Mouse (Mus musculus): ENCODE data around the gene Mtrf1. TPM values are rescaled to one million over a fixed set of nuclear protein-coding genes. Genes with fewer than 3 reads are reported as not detected.
"Not testable (repeated sequence)": the region's sequence is repeated elsewhere in the genome, so short reads cannot be mapped to it uniquely, and the experiment has no call there.

Gene Mtrf1
- polyA plus RNA-seq, 1 experiment from 2014 or later: 11.2 TPM

DNA sequence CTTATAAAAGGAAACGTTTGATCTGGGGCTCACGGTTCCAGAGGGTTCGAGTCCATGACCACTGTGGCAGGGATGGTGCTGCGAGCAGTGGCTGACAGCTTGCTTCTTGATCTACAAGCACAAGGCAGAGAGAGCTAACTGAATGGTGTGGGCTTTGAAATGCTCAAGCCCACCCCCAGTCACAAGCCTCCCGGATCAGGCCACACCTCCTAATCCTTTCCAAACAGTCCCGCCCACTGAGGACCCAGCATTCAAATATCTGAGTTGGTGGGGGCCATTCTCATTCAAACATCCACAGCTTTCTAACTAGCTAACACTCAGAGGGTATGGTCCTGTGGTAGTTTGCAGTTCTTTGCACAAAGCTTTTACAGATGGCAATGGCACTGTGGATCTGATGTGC is 15.5 kb downstream of the Mtrf1 start:
- Histone ChIP-seq H3K27ac (no peak overlapping the region), H3K4me1 (replicated peaks) (no peaks in the 10 kb centered on the region), H3K36me3 (peaks cover 44% of the 10 kb centered on the region), H3K9me3 (no peaks in the 10 kb centered on the region), H3K27me3 (no peaks in the 10 kb centered on the region), H3K4me2 (no peak overlapping the region), H3K4me3 (no peak overlapping the region), H3K9ac (no peak overlapping the region)
- no peak for ATAC-seq (ENCODE audit: low FRiP score)
- 83% methylated on average over 6 of the region's 6 CpGs for WGBS

DNA sequence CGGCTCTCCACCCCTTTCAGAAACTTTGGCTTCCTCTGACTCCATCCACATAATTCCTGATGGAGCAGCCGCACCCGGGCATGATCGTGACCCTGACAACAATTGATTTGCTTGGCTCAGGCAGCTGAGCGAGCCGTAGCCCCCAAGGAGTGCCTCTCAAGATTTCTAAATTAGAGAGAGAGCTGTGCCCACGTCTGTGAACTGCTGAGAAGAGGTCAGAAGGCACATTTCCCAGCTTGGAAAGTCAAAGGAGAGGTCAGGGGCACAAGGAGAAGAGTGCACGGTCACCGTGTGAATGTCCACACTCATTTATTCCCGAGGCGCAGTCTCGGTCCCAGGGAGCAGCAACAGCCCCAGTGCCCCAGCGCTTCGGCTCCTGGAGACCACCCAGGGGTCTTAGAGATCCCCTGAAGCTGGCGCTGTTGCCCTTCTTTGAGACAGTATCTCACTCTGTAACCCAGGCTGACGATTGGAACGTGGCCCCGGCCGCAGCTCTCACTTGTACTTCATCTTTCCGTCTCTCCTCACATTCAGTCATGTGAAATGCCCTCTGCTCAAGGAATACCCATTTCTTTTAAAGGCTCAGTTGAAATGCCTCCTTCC is 22.6 kb downstream of the Mtrf1 start:
- H3K27ac ChIP-seq: no peak overlapping the region; the same call in 1 of the 2 replicates
- peaks cover 8% of the 10 kb centered on the region for H3K4me1 ChIP-seq (replicated peaks)
- H3K4me3 ChIP-seq: no peak overlapping the region
- H3K4me2 ChIP-seq: peak overlapping the region; percentile 25
- H3K27me3 ChIP-seq: no peaks in the 10 kb centered on the region
- ATAC-seq (ENCODE audit: low FRiP score): peak; percentile 71
- 18% methylated on average over 20 of the region's 20 CpGs for WGBS
- peaks cover 19% of the 10 kb centered on the region for H3K36me3 ChIP-seq
- no peaks in the 10 kb centered on the region for H3K9me3 ChIP-seq
- H3K9ac ChIP-seq: peak overlapping the region; percentile 56

DNA sequence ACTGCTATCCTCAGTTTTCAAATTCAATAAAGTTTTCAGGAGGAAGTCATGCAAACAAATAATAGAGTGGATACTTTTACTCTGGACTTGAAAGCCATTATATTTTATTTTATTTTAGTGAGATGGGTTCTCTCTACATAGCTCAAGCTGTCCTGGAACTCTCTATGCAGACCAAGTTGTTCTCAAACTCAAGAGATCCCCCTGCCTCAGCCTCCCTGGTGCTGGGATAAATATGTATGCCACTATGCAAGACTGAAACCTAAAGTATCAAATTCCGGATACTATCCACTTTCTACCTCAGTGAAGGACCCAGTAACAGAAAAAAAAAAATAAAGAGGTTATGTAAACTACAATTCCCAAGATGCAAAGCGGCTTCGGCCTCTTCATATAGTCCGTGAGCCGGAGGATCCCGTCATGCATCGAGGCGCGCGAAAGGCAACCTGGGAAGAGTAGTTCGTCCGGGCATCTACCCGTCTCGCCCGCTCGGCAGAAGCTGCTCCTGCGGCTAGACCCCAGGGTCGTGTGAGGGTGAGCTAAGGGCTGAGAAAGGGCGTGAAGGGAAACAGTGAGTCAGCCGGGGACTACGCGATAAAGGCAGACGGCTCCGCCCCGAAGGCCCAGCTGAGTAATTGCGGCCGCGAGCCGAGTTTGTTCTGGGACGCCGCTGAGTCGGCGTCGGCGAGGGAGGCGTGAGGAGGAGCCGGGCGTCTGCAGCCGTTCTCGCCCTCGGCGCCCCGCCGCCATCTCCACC is 28.6 kb downstream of the Mtrf1 start, which contains the start of gene Kbtbd7:
Kbtbd7 (plus strand) TSS at position 533 of the 751 bp plus-strand sequence.
- ATAC-seq (ENCODE audit: low FRiP score): peak; percentile 98
- Histone ChIP-seq H3K4me1 (replicated peaks) (peaks cover 9% of the 10 kb centered on the region), H3K27me3 (no peaks in the 10 kb centered on the region), H3K4me3 (peak within 1 kb of the TSS; percentile 53), H3K4me2 (peak within 1 kb of the TSS; percentile 53), H3K36me3 (peaks cover 14% of the 10 kb centered on the region), H3K9me3 (peaks cover 13% of the 10 kb centered on the region; the same call in 1 of the 2 replicates), H3K27ac (peak within 1 kb of the TSS; percentile 90), H3K9ac (peak within 1 kb of the TSS; percentile 74)
- under 1% methylated on average over 43 of the region's 44 CpGs for WGBS

DNA sequence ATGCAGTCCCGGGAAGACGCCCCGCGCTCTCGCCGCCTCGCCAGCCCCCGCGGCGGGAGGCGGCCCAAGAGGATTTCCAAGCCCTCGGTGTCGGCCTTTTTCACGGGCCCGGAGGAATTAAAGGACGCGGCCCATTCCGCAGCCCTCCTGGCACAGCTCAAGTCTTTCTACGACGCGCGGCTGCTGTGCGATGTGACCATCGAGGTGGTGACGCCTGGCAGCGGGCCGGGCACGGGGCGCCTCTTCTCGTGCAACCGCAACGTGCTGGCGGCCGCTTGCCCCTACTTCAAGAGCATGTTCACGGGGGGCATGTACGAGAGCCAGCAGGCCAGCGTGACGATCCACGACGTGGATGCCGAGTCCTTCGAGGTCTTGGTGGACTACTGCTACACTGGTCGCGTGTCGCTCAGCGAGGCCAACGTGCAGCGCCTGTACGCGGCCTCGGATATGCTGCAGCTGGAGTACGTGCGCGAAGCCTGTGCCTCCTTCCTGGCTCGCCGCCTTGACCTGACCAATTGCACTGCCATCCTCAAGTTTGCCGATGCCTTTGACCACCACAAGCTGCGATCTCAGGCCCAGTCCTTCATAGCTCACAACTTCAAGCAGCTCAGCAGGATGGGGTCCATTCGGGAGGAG is 29.3 kb downstream of the Mtrf1 start:
- ATAC-seq (ENCODE audit: low FRiP score): peak; percentile 80
- Histone ChIP-seq H3K9ac (peak overlapping the region; percentile 74), H3K36me3 (peaks cover 18% of the 10 kb centered on the region), H3K27ac (peak overlapping the region; percentile 90), H3K9me3 (peaks cover 13% of the 10 kb centered on the region; the same call in 1 of the 2 replicates), H3K4me2 (peak overlapping the region; percentile 53), H3K4me3 (peak overlapping the region; percentile 53)
- H3K4me1 ChIP-seq (replicated peaks); H3K27me3 ChIP-seq: not testable (repeated sequence)
- WGBS: 40% methylated on average over 12 of the region's 59 CpGs

DNA sequence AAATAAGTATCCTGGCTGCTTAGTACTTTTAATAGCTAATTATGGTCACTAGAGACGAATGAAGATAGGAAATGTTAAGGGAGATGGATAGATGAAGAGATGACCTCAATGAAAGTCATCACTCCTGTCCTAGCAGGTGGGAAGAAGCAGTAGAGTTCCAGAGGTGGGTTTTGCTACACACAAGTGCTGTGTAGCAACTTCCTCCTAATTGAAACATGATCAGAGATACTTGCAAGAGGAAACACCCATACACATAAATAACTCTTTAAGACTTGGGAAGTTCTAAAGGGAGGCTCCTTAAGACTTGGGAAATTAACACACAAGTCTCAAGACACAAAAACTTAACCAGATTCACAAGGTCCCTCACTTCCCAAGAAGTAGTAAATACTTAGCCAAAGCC is 36.5 kb downstream of the Mtrf1 start:
- ATAC-seq (ENCODE audit: low FRiP score): no peak
- no peaks in the 10 kb centered on the region for H3K9me3 ChIP-seq
- no peak overlapping the region for H3K9ac ChIP-seq
- WGBS: 81% methylated on average over 1 of the region's 1 CpGs
- H3K27ac ChIP-seq: no peak overlapping the region
- H3K4me2 ChIP-seq: no peak overlapping the region
- peaks cover 4% of the 10 kb centered on the region for H3K36me3 ChIP-seq
- no peaks in the 10 kb centered on the region for H3K4me1 ChIP-seq (replicated peaks)
- H3K4me3 ChIP-seq: no peak overlapping the region
- H3K27me3 ChIP-seq: no peaks in the 10 kb centered on the region

DNA sequence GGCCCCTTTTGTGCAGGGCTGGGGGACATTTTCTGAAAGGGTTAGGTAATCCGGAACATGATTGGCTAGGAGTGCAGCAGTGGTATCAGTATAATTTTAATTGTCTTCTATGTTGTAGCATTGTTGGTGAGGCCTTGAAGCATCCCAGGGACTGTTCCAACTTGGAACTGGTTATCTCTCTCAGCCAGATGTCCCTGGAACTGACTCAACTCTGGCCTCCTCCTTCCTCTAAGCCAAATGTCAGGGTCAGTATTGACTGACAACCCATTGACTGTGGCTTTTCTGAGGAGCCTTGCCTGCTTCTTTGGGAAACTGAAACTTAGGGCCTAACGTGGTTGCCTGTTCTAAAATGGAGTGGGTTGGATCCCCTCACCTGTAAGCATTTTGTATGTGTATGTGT is 43.1 kb downstream of the Mtrf1 start:
- Histone ChIP-seq H3K9me3 (no peaks in the 10 kb centered on the region), H3K4me1 (replicated peaks) (peaks cover 17% of the 10 kb centered on the region), H3K36me3 (no peaks in the 10 kb centered on the region), H3K4me3 (no peak overlapping the region), H3K4me2 (no peak overlapping the region), H3K9ac (no peak overlapping the region), H3K27ac (no peak overlapping the region), H3K27me3 (no peaks in the 10 kb centered on the region)
- 92% methylated on average over 2 of the region's 2 CpGs for WGBS
- no peak for ATAC-seq (ENCODE audit: low FRiP score)

DNA sequence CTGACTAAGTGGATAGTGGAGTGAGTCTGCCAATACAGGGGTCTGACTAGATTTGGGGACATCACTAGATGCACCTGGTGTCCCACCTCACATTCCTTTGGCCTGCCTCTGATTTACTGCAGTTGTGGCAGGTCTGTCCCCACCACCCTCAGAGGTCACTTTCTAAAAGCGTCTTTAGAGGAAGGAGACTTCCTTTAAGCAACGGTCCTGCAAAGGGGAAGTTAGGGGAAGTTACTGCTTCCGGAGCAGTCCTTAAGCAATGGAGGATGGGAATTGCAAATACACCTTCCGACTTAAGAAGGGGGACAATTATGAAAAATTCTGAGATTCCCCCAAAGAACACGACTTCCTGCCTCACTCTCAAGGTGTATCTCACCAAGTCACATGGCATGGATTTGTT is 43.9 kb downstream of the Mtrf1 start:
- Histone ChIP-seq H3K4me2 (no peak overlapping the region), H3K4me1 (replicated peaks) (peaks cover 20% of the 10 kb centered on the region), H3K27ac (no peak overlapping the region), H3K9me3 (no peaks in the 10 kb centered on the region), H3K36me3 (no peaks in the 10 kb centered on the region), H3K4me3 (no peak overlapping the region), H3K27me3 (no peaks in the 10 kb centered on the region), H3K9ac (no peak overlapping the region)
- no peak for ATAC-seq (ENCODE audit: low FRiP score)
- WGBS: 87% methylated on average over 5 of the region's 5 CpGs

DNA sequence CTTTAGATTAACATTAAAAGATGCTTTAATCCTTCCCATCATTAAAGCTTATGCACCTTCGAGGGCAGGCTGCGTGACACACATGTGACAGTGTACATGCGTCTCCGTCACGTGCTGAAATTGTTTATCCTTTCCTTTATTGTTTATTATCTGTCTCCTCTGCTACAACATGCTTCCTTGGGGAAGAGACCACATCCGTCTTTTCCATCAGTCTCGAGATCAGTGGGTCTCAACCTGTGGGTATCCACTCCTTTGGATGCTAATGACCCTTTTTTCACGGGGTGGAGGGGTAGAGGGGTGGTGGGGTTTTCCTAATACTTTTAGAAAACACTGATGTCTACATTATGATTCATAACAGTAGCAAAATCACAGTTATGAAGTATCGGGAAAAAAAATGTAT is 47.0 kb downstream of the Mtrf1 start:
- ATAC-seq (ENCODE audit: low FRiP score): peak; percentile 40
- Histone ChIP-seq H3K27ac (peak overlapping the region; percentile 87), H3K4me2 (peak overlapping the region; percentile 47), H3K4me3 (peak overlapping the region; percentile 27; the same call in 1 of the 2 replicates), H3K4me1 (replicated peaks) (peaks cover 20% of the 10 kb centered on the region), H3K9me3 (no peaks in the 10 kb centered on the region), H3K27me3 (no peaks in the 10 kb centered on the region), H3K9ac (no peak overlapping the region), H3K36me3 (no peaks in the 10 kb centered on the region)
- WGBS: 68% methylated on average over 9 of the region's 9 CpGs

DNA sequence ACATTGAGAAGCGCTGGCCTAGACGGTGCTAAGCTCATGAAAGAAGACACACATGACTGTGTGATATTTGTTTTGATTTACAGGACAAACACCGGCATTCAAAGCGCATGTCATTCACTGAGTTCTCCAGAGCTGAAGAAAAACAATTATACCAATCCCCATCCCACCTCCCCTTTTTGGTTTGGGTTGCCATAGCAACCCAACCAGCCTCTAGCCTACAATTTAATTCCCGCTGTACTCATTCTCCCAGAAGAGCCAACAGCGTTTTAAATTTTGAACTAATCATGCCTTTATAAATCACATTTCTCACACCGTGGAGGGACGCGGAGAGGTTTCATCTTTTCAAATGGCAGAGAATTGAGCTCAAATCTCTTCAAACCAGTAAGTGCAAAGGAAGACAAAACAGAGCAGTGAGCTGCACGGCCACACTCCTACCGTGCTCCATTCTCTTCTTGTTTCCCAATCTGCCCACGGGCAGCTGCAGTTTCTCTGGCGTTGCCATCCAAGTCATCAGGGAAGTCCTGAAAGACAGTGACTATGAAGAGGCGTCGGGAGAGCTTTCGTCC is 47.6 kb downstream of the Mtrf1 start:
- H3K27me3 ChIP-seq: no peaks in the 10 kb centered on the region
- no peaks in the 10 kb centered on the region for H3K36me3 ChIP-seq
- H3K9ac ChIP-seq: peak overlapping the region; percentile 4
- H3K4me1 ChIP-seq (replicated peaks): peaks cover 20% of the 10 kb centered on the region
- peak overlapping the region; percentile 47 for H3K4me2 ChIP-seq
- peak; percentile 81 for ATAC-seq (ENCODE audit: low FRiP score)
- peak overlapping the region; percentile 27 for H3K4me3 ChIP-seq
- peak overlapping the region; percentile 87 for H3K27ac ChIP-seq
- WGBS: 16% methylated on average over 16 of the region's 16 CpGs
- H3K9me3 ChIP-seq: no peaks in the 10 kb centered on the region

DNA sequence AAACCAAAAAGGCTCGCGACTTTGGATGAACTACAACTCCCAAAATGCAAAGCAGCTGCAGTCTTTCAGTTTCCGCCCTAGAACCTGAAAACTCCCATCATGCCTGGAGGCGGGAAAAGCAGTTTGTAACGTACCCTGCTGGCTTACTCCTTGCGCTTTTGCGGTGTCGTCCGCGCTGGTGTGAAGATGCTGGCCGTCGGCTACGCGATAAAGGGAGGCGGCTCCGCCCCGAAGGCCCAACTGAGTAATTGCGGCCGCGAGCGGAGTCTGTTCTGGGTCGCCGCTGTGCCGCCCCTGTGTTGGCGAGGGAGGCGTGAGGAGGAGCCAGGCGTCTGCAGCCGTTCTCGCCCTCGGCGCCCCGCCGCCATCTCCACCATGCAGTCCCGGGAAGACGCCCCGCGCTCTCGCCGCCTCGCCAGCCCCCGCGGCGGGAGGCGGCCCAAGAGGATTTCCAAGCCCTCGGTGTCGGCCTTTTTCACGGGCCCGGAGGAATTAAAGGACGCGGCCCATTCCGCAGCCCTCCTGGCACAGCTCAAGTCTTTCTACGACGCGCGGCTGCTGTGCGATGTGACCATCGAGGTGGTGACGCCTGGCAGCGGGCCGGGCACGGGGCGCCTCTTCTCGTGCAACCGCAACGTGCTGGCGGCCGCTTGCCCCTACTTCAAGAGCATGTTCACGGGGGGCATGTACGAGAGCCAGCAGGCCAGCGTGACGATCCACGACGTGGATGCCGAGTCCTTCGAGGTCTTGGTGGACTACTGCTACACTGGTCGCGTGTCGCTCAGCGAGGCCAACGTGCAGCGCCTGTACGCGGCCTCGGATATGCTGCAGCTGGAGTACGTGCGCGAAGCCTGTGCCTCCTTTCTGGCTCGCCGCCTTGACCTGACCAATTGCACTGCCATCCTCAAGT is 54.4 kb downstream of the Mtrf1 start, which contains the start of gene Kbtbd6:
Kbtbd6 (plus strand) TSS at position 155 of the 910 bp plus-strand sequence.
- Histone ChIP-seq H3K4me2 (peak within 1 kb of the TSS; percentile 72), H3K9ac (peak within 1 kb of the TSS; percentile 64), H3K4me3 (peak within 1 kb of the TSS; percentile 57)
- WGBS: 17% methylated on average over 36 of the region's 89 CpGs
- H3K36me3 ChIP-seq; H3K4me1 ChIP-seq (replicated peaks); H3K27ac ChIP-seq; H3K9me3 ChIP-seq; H3K27me3 ChIP-seq: not testable (repeated sequence)
- peak; percentile 89 for ATAC-seq (ENCODE audit: low FRiP score)

DNA sequence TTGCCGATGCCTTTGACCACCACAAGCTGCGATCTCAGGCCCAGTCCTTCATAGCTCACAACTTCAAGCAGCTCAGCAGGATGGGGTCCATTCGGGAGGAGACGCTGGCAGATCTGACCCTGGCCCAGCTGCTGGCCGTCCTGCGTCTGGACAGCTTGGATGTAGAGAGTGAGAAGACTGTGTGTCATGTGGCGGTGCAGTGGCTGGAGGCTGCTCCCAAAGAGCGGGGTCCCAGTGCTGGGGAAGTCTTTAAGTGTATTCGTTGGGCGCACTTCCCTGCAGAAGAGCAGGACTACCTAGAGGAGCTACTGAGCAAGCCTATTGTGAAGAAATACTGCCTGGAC is 55.0 kb downstream of the Mtrf1 start:
- not testable (repeated sequence) for H3K27ac ChIP-seq

More for the DNA sequence above, 55.0 kb downstream of the Mtrf1 start:
- ATAC-seq (ENCODE audit: low FRiP score): peak; percentile 40
- H3K27me3 ChIP-seq; H3K9ac ChIP-seq; H3K9me3 ChIP-seq; H3K4me1 ChIP-seq (replicated peaks); H3K4me2 ChIP-seq; H3K36me3 ChIP-seq; H3K4me3 ChIP-seq: not testable (repeated sequence)
- WGBS: 94% methylated on average over 7 of the region's 10 CpGs

Measured in hindbrain, embryonic 13.5 days (tissue).